Mouse (Mus musculus) olfactory bulb, adult 2 months (tissue): ENCODE measurements at regions not wholly inside any gene's neighbourhood (a gene's known extent, or its start where the extent isn't known, plus 50 kb on each side); places are given as distances from the start of the nearest gene placed in this dataset.
A peak's percentile ranks its signal among the peaks of the same experiment; 100 is the strongest.

Source experiments
- H3K27ac ChIP-seq: fragments of 200-500 bp; 2 replicates; pipeline ENCODE4 v1.5.1; 2012; ENCODE audit warnings: low read depth, low read length; ENCODE audit not compliant: insufficient read depth
- H3K4me1 ChIP-seq: fragments of 200-500 bp; 2 replicates; pipeline ENCODE4 v1.6.1; 2012; ENCODE audit warnings: low read length; ENCODE audit not compliant: control insufficient read depth, insufficient read depth
- H3K4me3 ChIP-seq: fragments of 200-500 bp; 2 replicates; pipeline ENCODE4 v1.5.1; 2012; ENCODE audit warnings: mild to moderate bottlenecking, low read depth, low read length, moderate library complexity; ENCODE audit not compliant: insufficient read depth
- CTCF ChIP-seq: fragments of 200-500 bp; IDR thresholded peaks from 2 replicates; pipeline ENCODE4 v1.5.1; 2012; ENCODE audit warnings: low read depth, mild to moderate bottlenecking, low read length, moderate library complexity; ENCODE audit not compliant: insufficient read depth
- POLR2A ChIP-seq: fragments of 200-500 bp; IDR thresholded peaks from 2 replicates; pipeline ENCODE4 v1.6.1; 2012; ENCODE audit warnings: mild to moderate bottlenecking, low read depth, low read length, moderate library complexity; ENCODE audit not compliant: insufficient read depth
- WGBS: fragments of 180-500 bp; shearing (Covaris S2); methylation state at CpG from one replicate; pipeline ENCODE4 v1.1.7; 2018; 5-methylcytosine and 5-hydroxymethylcytosine counted together

- H3K4me3 ChIP-seq, result no peak overlapping the region
- H3K27ac ChIP-seq, result no peak overlapping the region
- no peaks in the 10 kb centered on the region for H3K4me1 ChIP-seq
- TF ChIP-seq CTCF (no peak), POLR2A (no peak)
- 95% methylated on average over 2 of the region's 2 CpGs for WGBS
Observed at GRCm38 (mm10) chr17:85541258-85541777, 72.1 kb upstream of the Six3 start.

GRCm38 (mm10) chr17:85548061-85548460, 65.3 kb upstream of the Six3 start:
- H3K4me3 ChIP-seq, result no peak overlapping the region
- no peak for TF ChIP-seq CTCF
- no peak for TF ChIP-seq POLR2A
- 97% methylated on average over 5 of the region's 5 CpGs for WGBS
- no peaks in the 10 kb centered on the region for H3K4me1 ChIP-seq
- no peak overlapping the region for H3K27ac ChIP-seq

- H3K4me1 ChIP-seq, result peaks cover 9% of the 10 kb centered on the region
- H3K27ac ChIP-seq, result no peak overlapping the region
- TF ChIP-seq POLR2A, result no peak
- TF ChIP-seq CTCF, result no peak
- 86% methylated on average over 6 of the region's 6 CpGs for WGBS
- no peak overlapping the region for H3K4me3 ChIP-seq
Observed at GRCm38 (mm10) chr17:85561006-85561405, 52.4 kb upstream of the Six3 start.

- no peak for TF ChIP-seq POLR2A
- WGBS, result 23% methylated on average over 17 of the region's 17 CpGs
- peaks cover 9% of the 10 kb centered on the region for H3K4me1 ChIP-seq
- H3K27ac ChIP-seq, result 0 out of 2 replicates have a peak overlapping the region, but pooled peaks have one; percentile 20
- H3K4me3 ChIP-seq, result peak overlapping the region; percentile 14; the same call in 1 of the 2 replicates
Observed at GRCm38 (mm10) chr17:85562510-85563266, 50.7 kb upstream of the Six3 start.

- Histone ChIP-seq H3K4me3 (no peak overlapping the region), H3K27ac (no peak overlapping the region), H3K4me1 (peaks cover 9% of the 10 kb centered on the region)
- 80% methylated on average over 8 of the region's 8 CpGs for WGBS
- no peak for TF ChIP-seq CTCF
- TF ChIP-seq POLR2A, result no peak
Observed at GRCm38 (mm10) chr17:85563391-85563790, 50.0 kb upstream of the Six3 start.
